Mouse (Mus musculus) testis, adult 2 months (tissue): ENCODE data around the gene Prpf8.

ENCODE experiments used
- CTCF ChIP-seq: fragments of 200-500 bp; IDR thresholded peaks from 2 replicates; pipeline ENCODE4 v1.5.1; 2012; ENCODE audit warnings: low read depth, mild to moderate bottlenecking, inconsistent platforms, low read length, moderate library complexity; ENCODE audit not compliant: control insufficient read depth, insufficient read depth, insufficient replicate concordance
- POLR2A ChIP-seq: fragments of 200-500 bp; IDR thresholded peaks from 2 replicates; pipeline ENCODE4 v1.6.1; 2012; ENCODE audit warnings: low read depth, mild to moderate bottlenecking, inconsistent platforms, low read length, moderate library complexity; ENCODE audit not compliant: control insufficient read depth

DNA sequence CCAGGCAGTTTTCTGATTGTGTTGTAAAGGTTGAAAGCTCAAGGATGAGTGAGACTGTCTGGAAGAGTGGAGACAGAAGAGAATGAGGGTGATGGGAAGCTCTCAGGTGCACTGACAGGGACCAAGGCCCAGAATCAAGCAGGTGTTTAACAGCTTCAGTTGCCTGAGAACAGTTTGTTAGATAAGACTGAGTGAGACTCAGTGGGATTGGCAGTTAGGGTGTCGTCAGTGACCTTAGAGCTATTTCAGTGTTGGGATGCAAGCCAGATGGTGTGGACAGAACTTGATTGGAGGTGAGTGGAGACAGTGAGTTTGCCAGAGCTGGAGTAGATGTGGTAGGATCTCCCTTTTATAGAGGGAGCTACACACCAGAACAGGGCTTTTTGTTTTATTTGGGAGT lies 11.5 kb downstream of the Prpf8 start:
- TF ChIP-seq POLR2A, result no peak
- no peak for TF ChIP-seq CTCF
